Mouse (Mus musculus): ENCODE data around the gene Stra6. TPM values are rescaled to one million over a fixed set of nuclear protein-coding genes. Genes with fewer than 3 reads are reported as not detected.

Gene Stra6
- polyA plus RNA-seq, 2 experiments, result 13.1 to 22.0 TPM

DNA sequence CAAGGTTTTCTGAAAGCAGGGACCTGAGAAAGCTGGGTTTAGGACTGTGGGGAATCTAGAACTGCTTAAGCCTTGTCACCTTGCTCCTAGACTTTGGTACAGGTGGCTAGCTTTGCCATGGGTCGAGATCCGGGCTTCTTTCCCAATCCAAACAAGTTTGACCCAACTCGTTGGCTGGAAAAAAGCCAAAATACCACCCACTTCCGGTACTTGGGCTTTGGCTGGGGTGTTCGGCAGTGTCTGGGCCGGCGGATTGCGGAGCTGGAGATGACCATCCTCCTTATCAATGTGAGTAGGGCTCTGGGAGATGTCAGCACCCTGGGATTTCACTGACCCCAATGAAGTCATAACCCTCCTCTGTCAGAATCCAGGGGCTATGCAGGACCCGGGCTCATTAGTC, 37.6 kb upstream of the Stra6 start:
- Histone ChIP-seq H3K27me3 (ENCODE audit: control insufficient read depth, insufficient read depth, low read length) (no peaks in the 10 kb centered on the region), H3K4me3 (replicated peaks; ENCODE audit: low read length) (no peak overlapping the region), H3K9ac (ENCODE audit: low read depth, low read length, severe bottlenecking) (no peak overlapping the region), H3K4me2 (replicated peaks; ENCODE audit: low read depth, low read length, severe bottlenecking) (no peak overlapping the region), H3K9me3 (ENCODE audit: control insufficient read depth, low read length) (no peaks in the 10 kb centered on the region), H3K27ac (replicated peaks; ENCODE audit: low read depth, low read length) (no peak overlapping the region), H3K36me3 (ENCODE audit: control insufficient read depth, insufficient read depth, low read length) (no peaks in the 10 kb centered on the region), H3K4me1 (ENCODE audit: control insufficient read depth, insufficient read depth, low read length) (no peaks in the 10 kb centered on the region)
- no peak for TF ChIP-seq POLR2A (IDR thresholded peaks at IDR 0.05; ENCODE audit: borderline replicate concordance, extremely low read depth, insufficient read depth, insufficient read length)
- DNase-seq (ENCODE audit: low spot score) (no peak), ATAC-seq (ENCODE audit: low FRiP score, low read depth) (no peak)
- WGBS, result 89% methylated on average over 9 of the region's 9 CpGs

- no peak overlapping the region for H3K4me3 ChIP-seq (replicated peaks; ENCODE audit: low read length)
- no peak for TF ChIP-seq POLR2A (IDR thresholded peaks at IDR 0.05; ENCODE audit: borderline replicate concordance, extremely low read depth, insufficient read depth, insufficient read length)
- no peak overlapping the region for H3K4me2 ChIP-seq (replicated peaks; ENCODE audit: low read depth, low read length, severe bottlenecking)
- H3K27me3 ChIP-seq (ENCODE audit: control insufficient read depth, insufficient read depth, low read length), result no peaks in the 10 kb centered on the region
- no peaks in the 10 kb centered on the region for H3K9me3 ChIP-seq (ENCODE audit: control insufficient read depth, low read length)
- no peak overlapping the region for H3K9ac ChIP-seq (ENCODE audit: low read depth, low read length, severe bottlenecking)
- no peaks in the 10 kb centered on the region for H3K36me3 ChIP-seq (ENCODE audit: control insufficient read depth, insufficient read depth, low read length)
- H3K4me1 ChIP-seq (ENCODE audit: control insufficient read depth, insufficient read depth, low read length), result no peaks in the 10 kb centered on the region
- ATAC-seq (ENCODE audit: low FRiP score, low read depth), result no peak
- WGBS, result 39% methylated on average over 2 of the region's 2 CpGs
- DNase-seq (ENCODE audit: low spot score), result no peak
- no peak overlapping the region for H3K27ac ChIP-seq (replicated peaks; ENCODE audit: low read depth, low read length)
Measured at GRCm38 (mm10) chr9:58027426-58028180, 36.0 kb upstream of the Stra6 start.

GRCm38 (mm10) chr9:58028841-58029240, 34.7 kb upstream of the Stra6 start:
- no peak overlapping the region for H3K27ac ChIP-seq (replicated peaks; ENCODE audit: low read depth, low read length)
- no peak for TF ChIP-seq POLR2A (IDR thresholded peaks at IDR 0.05; ENCODE audit: borderline replicate concordance, extremely low read depth, insufficient read depth, insufficient read length)
- no peak overlapping the region for H3K4me3 ChIP-seq (replicated peaks; ENCODE audit: low read length)
- no peak overlapping the region for H3K9ac ChIP-seq (ENCODE audit: low read depth, low read length, severe bottlenecking)
- H3K36me3 ChIP-seq (ENCODE audit: control insufficient read depth, insufficient read depth, low read length), result no peaks in the 10 kb centered on the region
- 64% methylated on average over 5 of the region's 5 CpGs for WGBS
- no peaks in the 10 kb centered on the region for H3K4me1 ChIP-seq (ENCODE audit: control insufficient read depth, insufficient read depth, low read length)
- H3K4me2 ChIP-seq (replicated peaks; ENCODE audit: low read depth, low read length, severe bottlenecking), result no peak overlapping the region
- ATAC-seq (ENCODE audit: low FRiP score, low read depth) (no peak), DNase-seq (ENCODE audit: low spot score) (no peak)
- no peaks in the 10 kb centered on the region for H3K9me3 ChIP-seq (ENCODE audit: control insufficient read depth, low read length)
- no peaks in the 10 kb centered on the region for H3K27me3 ChIP-seq (ENCODE audit: control insufficient read depth, insufficient read depth, low read length)

DNA sequence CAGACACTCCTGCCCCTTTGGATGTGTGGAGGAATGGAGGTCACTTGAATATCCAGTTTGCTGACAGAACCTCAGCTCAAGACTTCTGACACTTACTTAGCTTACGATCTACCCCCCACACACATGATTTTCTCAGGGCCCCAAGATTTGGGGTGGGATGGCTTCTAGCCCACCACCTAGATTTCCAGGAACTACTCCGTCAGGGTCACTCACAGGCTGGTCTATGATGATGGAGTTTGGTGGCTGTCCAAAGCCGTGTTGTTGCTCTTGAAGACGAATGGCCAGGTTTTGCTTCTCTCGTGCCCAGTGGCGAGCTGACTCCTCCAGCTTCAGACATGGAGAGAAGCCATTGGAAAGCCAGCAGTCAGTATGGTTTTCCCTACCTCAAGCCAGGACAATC, 34.0 kb upstream of the Stra6 start:
- H3K27ac ChIP-seq (replicated peaks; ENCODE audit: low read depth, low read length), result no peak overlapping the region
- no peak for TF ChIP-seq POLR2A (IDR thresholded peaks at IDR 0.05; ENCODE audit: borderline replicate concordance, extremely low read depth, insufficient read depth, insufficient read length)
- 82% methylated on average over 6 of the region's 6 CpGs for WGBS
- no peaks in the 10 kb centered on the region for H3K9me3 ChIP-seq (ENCODE audit: control insufficient read depth, low read length)
- H3K4me2 ChIP-seq (replicated peaks; ENCODE audit: low read depth, low read length, severe bottlenecking), result no peak overlapping the region
- no peak for DNase-seq (ENCODE audit: low spot score)
- no peak overlapping the region for H3K9ac ChIP-seq (ENCODE audit: low read depth, low read length, severe bottlenecking)
- no peaks in the 10 kb centered on the region for H3K4me1 ChIP-seq (ENCODE audit: control insufficient read depth, insufficient read depth, low read length)
- no peaks in the 10 kb centered on the region for H3K27me3 ChIP-seq (ENCODE audit: control insufficient read depth, insufficient read depth, low read length)
- H3K36me3 ChIP-seq (ENCODE audit: control insufficient read depth, insufficient read depth, low read length), result no peaks in the 10 kb centered on the region
- H3K4me3 ChIP-seq (replicated peaks; ENCODE audit: low read length), result no peak overlapping the region
- no peak for ATAC-seq (ENCODE audit: low FRiP score, low read depth)

GRCm38 (mm10) chr9:58031895-58032294, 31.7 kb upstream of the Stra6 start:
- no peak for ATAC-seq (ENCODE audit: low FRiP score, low read depth)

More at GRCm38 (mm10) chr9:58031895-58032294, 31.7 kb upstream of the Stra6 start:
- 85% methylated on average over 5 of the region's 5 CpGs for WGBS
- Histone ChIP-seq H3K4me1 (ENCODE audit: control insufficient read depth, insufficient read depth, low read length) (no peaks in the 10 kb centered on the region), H3K4me2 (replicated peaks; ENCODE audit: low read depth, low read length, severe bottlenecking) (no peak overlapping the region), H3K4me3 (replicated peaks; ENCODE audit: low read length) (no peak overlapping the region), H3K9ac (ENCODE audit: low read depth, low read length, severe bottlenecking) (no peak overlapping the region), H3K27ac (replicated peaks; ENCODE audit: low read depth, low read length) (no peak overlapping the region), H3K27me3 (ENCODE audit: control insufficient read depth, insufficient read depth, low read length) (no peaks in the 10 kb centered on the region), H3K36me3 (ENCODE audit: control insufficient read depth, insufficient read depth, low read length) (no peaks in the 10 kb centered on the region), H3K9me3 (ENCODE audit: control insufficient read depth, low read length) (no peaks in the 10 kb centered on the region)
- DNase-seq (ENCODE audit: low spot score), result no peak
- TF ChIP-seq POLR2A (IDR thresholded peaks at IDR 0.05; ENCODE audit: borderline replicate concordance, extremely low read depth, insufficient read depth, insufficient read length), result no peak

Measured in limb, embryonic 14.5 days (tissue).